Mouse (Mus musculus) Muller cell, postnatal 12 days (primary cell): ENCODE results near the gene Dmc1.

Experiments used
- DNase-seq: peaks from one replicate; pipeline ENCODE4 v3.0.0-alpha.2; 2015; ENCODE audit errors: inconsistent ontology term

The Dmc1 gene

DNA sequence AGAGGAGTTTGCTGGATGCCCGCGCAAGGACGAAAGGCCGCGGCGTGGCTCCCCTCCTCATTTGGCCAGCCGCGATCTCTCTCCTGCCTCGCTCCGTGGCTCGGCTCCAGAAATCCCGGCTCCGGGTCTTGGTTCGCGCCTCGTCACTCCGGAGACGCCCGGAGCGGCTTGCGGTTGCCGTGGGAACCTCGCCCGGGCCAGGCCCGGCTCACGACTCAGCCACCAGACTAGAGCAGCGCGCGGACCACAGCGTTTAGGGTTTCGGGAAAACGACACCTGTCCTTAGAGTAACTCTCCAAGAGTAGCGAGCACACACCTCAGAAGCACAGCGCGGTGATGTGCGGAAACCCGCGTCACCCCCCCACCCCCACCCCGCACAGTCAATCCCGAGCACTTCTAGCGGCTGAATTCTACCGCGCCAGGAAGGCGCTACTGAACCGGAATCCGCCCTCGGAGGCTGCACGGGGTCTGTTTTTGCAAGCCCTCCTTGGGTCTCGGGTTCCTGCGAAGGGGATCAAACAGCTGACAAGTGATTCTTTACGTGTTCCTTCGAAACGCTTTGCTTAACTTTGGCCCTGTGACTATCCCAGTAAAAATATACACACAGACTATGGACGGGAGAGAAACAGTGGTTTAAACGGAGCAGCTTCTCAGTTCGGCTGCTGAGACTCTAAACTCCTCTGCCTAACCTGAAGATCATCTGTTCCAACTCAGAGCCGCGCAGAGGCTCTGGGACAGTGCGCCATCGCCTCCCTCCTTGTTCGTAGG, 93.2 kb downstream of the Dmc1 start:
- peak; percentile 85 for DNase-seq
